Mouse (Mus musculus) olfactory bulb, adult 2 months (tissue): ENCODE measurements around the gene Psma7.

Experiments used
- CTCF ChIP-seq: fragments of 200-500 bp; IDR thresholded peaks from 2 replicates; pipeline ENCODE4 v1.5.1; 2012; ENCODE audit warnings: low read depth, mild to moderate bottlenecking, low read length, moderate library complexity; ENCODE audit not compliant: insufficient read depth
- POLR2A ChIP-seq: fragments of 200-500 bp; IDR thresholded peaks from 2 replicates; pipeline ENCODE4 v1.6.1; 2012; ENCODE audit warnings: mild to moderate bottlenecking, low read depth, low read length, moderate library complexity; ENCODE audit not compliant: insufficient read depth

GRCm38 (mm10) chr2:180051986-180052733, 9.9 kb upstream of the Psma7 start:
- TF ChIP-seq POLR2A (no peak), CTCF (no peak)
